Mouse (Mus musculus) heart, embryonic 12.5 days (tissue): ENCODE measurements around the gene Ttc39b. TPM values are rescaled to one million over a fixed set of nuclear protein-coding genes. Genes with fewer than 3 reads are reported as not detected.

ENCODE experiments used
- ATAC-seq: fragments of 200-750 bp; cut with Nextera tagmentation; 2 replicates; pipeline ENCODE4 v1.8.0; 2017; ENCODE audit warnings: moderate TSS enrichment, moderate library complexity; ENCODE audit not compliant: insufficient number of reproducible peaks, low FRiP score
- H3K27ac ChIP-seq: fragments of 300-500 bp; sonication (generic); 2 replicates; pipeline ENCODE4 v1.5.1; 2016; ENCODE audit warnings: mild to moderate bottlenecking, moderate library complexity; ENCODE audit not compliant: poor library complexity, severe bottlenecking
- H3K27me3 ChIP-seq: fragments of 300-500 bp; sonication (generic); replicated peaks from 2 replicates; pipeline ENCODE4 v1.6.1; 2016; ENCODE audit warnings: mild to moderate bottlenecking, moderate library complexity
- H3K36me3 ChIP-seq: fragments of 300-500 bp; sonication (generic); 2 replicates; pipeline ENCODE4 v1.6.1; 2016; ENCODE audit warnings: mild to moderate bottlenecking, moderate library complexity
- H3K4me1 ChIP-seq: fragments of 300-500 bp; sonication (generic); replicated peaks from 2 replicates; pipeline ENCODE4 v1.6.1; 2016; ENCODE audit warnings: mild to moderate bottlenecking
- H3K4me2 ChIP-seq: fragments of 300-500 bp; sonication (generic); 2 replicates; pipeline ENCODE4 v1.6.1; 2016; ENCODE audit warnings: mild to moderate bottlenecking, moderate library complexity
- H3K4me3 ChIP-seq: fragments of 300-500 bp; sonication (generic); 2 replicates; pipeline ENCODE4 v1.5.1; 2016; ENCODE audit warnings: mild to moderate bottlenecking
- H3K9ac ChIP-seq: fragments of 300-500 bp; sonication (generic); 2 replicates; pipeline ENCODE4 v1.6.1; 2016; ENCODE audit warnings: mild to moderate bottlenecking, moderate library complexity
- H3K9me3 ChIP-seq: fragments of 300-500 bp; sonication (generic); replicated peaks from 2 replicates; pipeline ENCODE4 v1.6.1; 2016; ENCODE audit warnings: mild to moderate bottlenecking, moderate library complexity
- WGBS: fragments of 180-500 bp; shearing (Covaris S2); methylation state at CpG from one replicate; pipeline ENCODE4 v1.1.7; 2016; 5-methylcytosine and 5-hydroxymethylcytosine counted together
- polyA plus RNA-seq: library from polyadenylated mRNA; unstranded; fragments of >200 nt; fragmentation: Nextera tagmentation; extraction: Ambion mirVana; gene quantifications from 2 replicates; pipeline ENCODE4 v1.2.1, GENCODE M21; 2016

Gene Ttc39b
- polyA plus RNA-seq, 1 experiment from 2014 or later, result 2.2 TPM

GRCm38 (mm10) chr4:83225633-83226360 is 98.3 kb downstream of the Ttc39b start:
- WGBS, result 82% methylated on average over 8 of the region's 8 CpGs
- H3K27me3 ChIP-seq, result no peaks in the 10 kb centered on the region
- H3K27ac ChIP-seq, result no peak overlapping the region
- no peaks in the 10 kb centered on the region for H3K9me3 ChIP-seq
- peaks cover 10% of the 10 kb centered on the region for H3K4me1 ChIP-seq
- no peaks in the 10 kb centered on the region for H3K36me3 ChIP-seq
- no peak overlapping the region for H3K4me3 ChIP-seq
- ATAC-seq, result no peak
- H3K4me2 ChIP-seq, result no peak overlapping the region
- H3K9ac ChIP-seq, result no peak overlapping the region

DNA sequence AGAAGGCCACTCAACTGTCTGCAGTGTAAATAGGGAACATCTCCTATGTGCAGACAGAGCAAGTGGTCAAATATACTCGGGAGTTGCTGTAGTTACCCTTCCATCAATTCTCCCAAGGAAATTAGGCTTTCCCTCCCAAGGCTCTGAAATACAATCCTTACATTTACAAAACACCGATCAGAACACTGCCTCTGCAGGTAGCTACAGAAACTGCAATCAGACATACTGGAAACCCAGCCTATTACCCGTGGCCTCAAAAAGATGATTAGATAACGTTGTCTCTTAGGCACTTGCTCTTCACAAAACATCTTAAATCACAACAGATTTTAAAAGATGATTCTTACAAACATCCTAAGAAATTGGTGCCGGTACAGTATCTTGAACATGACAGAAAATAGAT is 99.8 kb downstream of the Ttc39b start:
- ATAC-seq, result no peak
- no peak overlapping the region for H3K27ac ChIP-seq
- no peak overlapping the region for H3K4me2 ChIP-seq

DNA sequence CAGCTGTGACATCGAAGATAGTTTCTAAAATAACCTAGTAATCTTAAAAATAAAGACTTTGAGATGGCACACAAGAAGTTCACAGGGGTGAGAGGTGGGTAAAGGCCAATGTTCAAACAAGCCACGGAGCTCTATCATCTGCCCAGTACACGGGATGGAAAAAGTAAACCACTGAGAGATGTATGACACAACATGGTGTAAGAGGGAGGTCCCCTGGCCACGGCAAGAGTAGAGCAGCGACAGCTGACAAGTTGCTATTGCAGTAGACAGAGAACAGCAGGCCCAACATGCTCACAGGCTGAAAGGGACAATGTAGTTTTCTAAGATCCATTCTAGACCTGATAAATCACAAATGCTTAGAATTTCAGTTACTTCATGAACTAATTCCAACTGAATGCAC is 100.9 kb downstream of the Ttc39b start:
- no peaks in the 10 kb centered on the region for H3K4me1 ChIP-seq
- H3K9me3 ChIP-seq, result no peaks in the 10 kb centered on the region
- H3K27ac ChIP-seq, result no peak overlapping the region
- H3K4me2 ChIP-seq, result no peak overlapping the region
- H3K27me3 ChIP-seq, result no peaks in the 10 kb centered on the region
- no peak for ATAC-seq
- no peak overlapping the region for H3K9ac ChIP-seq
- no peak overlapping the region for H3K4me3 ChIP-seq
- 67% methylated on average over 5 of the region's 5 CpGs for WGBS
- H3K36me3 ChIP-seq, result no peaks in the 10 kb centered on the region

More for the DNA sequence above, 99.8 kb downstream of the Ttc39b start:
- peaks cover 8% of the 10 kb centered on the region for H3K4me1 ChIP-seq
- no peaks in the 10 kb centered on the region for H3K9me3 ChIP-seq
- 33% methylated on average over 5 of the region's 5 CpGs for WGBS
- H3K36me3 ChIP-seq, result no peaks in the 10 kb centered on the region
- no peaks in the 10 kb centered on the region for H3K27me3 ChIP-seq
- H3K9ac ChIP-seq, result no peak overlapping the region
- no peak overlapping the region for H3K4me3 ChIP-seq

DNA sequence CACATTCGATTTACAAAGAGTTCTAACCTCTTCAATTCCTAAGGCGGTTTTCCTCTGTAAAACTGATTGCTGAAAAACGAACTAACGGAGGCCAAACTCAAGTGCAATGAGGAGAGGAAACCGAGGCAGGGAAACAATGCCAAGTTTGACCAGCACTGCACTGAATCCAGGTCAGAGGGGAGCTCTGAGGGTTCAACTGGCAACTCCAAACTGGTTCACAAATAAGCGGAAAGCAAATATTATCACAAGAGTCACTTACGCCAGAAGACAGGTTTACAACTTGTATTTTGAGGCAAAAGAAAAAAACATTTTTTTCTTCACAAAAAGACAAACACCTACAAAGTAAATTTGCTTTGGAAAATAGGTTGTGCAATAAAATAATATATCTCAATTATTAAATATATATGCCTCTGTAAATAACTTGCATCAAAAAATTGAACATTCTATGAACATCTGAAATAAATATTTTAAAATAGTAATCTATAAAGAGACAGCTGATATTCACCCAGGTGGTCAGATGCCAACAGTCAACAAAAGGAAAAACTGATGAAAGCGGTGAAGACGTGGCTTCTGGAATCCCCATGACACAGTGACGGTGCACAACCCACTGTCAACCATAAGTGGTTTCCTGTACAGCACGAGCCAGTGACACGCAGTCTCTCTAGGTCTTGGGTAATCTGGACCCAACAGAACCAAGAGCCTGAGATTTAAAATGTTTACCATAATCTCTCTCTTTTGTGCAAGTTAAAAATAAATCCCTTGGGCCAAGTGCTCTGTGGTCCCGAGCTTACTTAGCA is 103.1 kb downstream of the Ttc39b start:
- Histone ChIP-seq H3K27ac (no peak overlapping the region), H3K9me3 (no peaks in the 10 kb centered on the region), H3K9ac (no peak overlapping the region), H3K4me3 (no peak overlapping the region), H3K4me2 (no peak overlapping the region), H3K36me3 (no peaks in the 10 kb centered on the region), H3K27me3 (no peaks in the 10 kb centered on the region), H3K4me1 (peaks cover 2% of the 10 kb centered on the region; the same call in 1 of the 2 replicates)
- 80% methylated on average over 13 of the region's 13 CpGs for WGBS
- ATAC-seq, result no peak

- H3K27ac ChIP-seq, result no peak overlapping the region
- ATAC-seq, result no peak
- H3K4me2 ChIP-seq, result no peak overlapping the region
- 77% methylated on average over 5 of the region's 5 CpGs for WGBS
- no peaks in the 10 kb centered on the region for H3K27me3 ChIP-seq
- no peak overlapping the region for H3K9ac ChIP-seq
- peaks cover 14% of the 10 kb centered on the region for H3K4me1 ChIP-seq
- no peak overlapping the region for H3K4me3 ChIP-seq
- no peaks in the 10 kb centered on the region for H3K36me3 ChIP-seq
- H3K9me3 ChIP-seq, result no peaks in the 10 kb centered on the region
Measured at GRCm38 (mm10) chr4:83219253-83219652, 104.8 kb downstream of the Ttc39b start.

GRCm38 (mm10) chr4:83217128-83217527 is 106.9 kb downstream of the Ttc39b start:
- Histone ChIP-seq H3K27ac (no peak overlapping the region), H3K4me1 (peaks cover 19% of the 10 kb centered on the region), H3K36me3 (no peaks in the 10 kb centered on the region), H3K4me2 (no peak overlapping the region), H3K9ac (no peak overlapping the region), H3K4me3 (no peak overlapping the region), H3K27me3 (no peaks in the 10 kb centered on the region), H3K9me3 (no peaks in the 10 kb centered on the region)
- no peak for ATAC-seq
- WGBS, result 86% methylated on average over 5 of the region's 5 CpGs

DNA sequence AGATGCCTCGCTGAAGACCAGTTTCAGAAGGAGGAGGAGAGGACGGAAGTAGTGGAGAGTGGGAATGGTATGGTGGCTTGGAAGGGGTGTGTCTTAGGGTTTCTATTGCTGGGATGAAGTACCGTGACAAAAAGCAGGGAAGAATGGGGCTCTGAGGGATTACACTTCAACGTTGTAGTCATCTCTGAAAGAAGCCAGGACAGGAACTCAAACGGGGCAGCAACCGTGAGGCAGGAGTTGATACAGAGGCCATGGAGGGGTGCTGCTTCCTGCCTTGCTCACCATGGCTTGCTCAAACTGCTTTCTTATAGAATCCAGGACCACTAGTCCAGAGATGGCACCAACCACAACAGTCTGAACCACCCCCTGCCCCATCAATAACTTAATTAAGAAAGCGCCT is 107.7 kb downstream of the Ttc39b start:
- Histone ChIP-seq H3K27me3 (no peaks in the 10 kb centered on the region), H3K27ac (no peak overlapping the region), H3K9me3 (no peaks in the 10 kb centered on the region), H3K4me3 (no peak overlapping the region), H3K36me3 (no peaks in the 10 kb centered on the region), H3K9ac (no peak overlapping the region), H3K4me1 (peaks cover 19% of the 10 kb centered on the region), H3K4me2 (no peak overlapping the region)
- ATAC-seq, result no peak
- 65% methylated on average over 7 of the region's 7 CpGs for WGBS

DNA sequence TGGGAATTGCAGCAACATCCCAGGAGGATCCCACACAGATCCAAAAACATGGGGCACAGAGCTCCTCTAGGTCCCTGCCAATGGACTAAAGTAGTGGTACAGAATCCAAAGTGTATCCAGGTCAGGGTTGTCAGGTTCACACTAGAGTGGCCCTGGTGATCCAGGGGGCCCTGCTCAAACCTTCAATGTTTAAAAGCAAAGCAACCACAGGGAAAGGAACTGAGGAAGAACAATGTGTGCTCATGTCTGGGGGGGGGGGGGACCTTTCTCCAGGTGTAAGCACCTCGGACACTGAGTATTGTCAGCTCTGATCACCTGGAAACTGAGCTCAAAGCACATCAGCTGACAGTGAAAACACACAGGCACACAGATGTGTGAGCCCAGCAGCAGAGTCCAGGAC is 108.3 kb downstream of the Ttc39b start:
- no peak for ATAC-seq
- no peak overlapping the region for H3K4me3 ChIP-seq
- no peaks in the 10 kb centered on the region for H3K27me3 ChIP-seq
- 56% methylated on average over 1 of the region's 1 CpGs for WGBS
- no peaks in the 10 kb centered on the region for H3K36me3 ChIP-seq
- peaks cover 19% of the 10 kb centered on the region for H3K4me1 ChIP-seq
- no peak overlapping the region for H3K4me2 ChIP-seq
- no peak overlapping the region for H3K27ac ChIP-seq
- H3K9me3 ChIP-seq, result no peaks in the 10 kb centered on the region
- no peak overlapping the region for H3K9ac ChIP-seq

DNA sequence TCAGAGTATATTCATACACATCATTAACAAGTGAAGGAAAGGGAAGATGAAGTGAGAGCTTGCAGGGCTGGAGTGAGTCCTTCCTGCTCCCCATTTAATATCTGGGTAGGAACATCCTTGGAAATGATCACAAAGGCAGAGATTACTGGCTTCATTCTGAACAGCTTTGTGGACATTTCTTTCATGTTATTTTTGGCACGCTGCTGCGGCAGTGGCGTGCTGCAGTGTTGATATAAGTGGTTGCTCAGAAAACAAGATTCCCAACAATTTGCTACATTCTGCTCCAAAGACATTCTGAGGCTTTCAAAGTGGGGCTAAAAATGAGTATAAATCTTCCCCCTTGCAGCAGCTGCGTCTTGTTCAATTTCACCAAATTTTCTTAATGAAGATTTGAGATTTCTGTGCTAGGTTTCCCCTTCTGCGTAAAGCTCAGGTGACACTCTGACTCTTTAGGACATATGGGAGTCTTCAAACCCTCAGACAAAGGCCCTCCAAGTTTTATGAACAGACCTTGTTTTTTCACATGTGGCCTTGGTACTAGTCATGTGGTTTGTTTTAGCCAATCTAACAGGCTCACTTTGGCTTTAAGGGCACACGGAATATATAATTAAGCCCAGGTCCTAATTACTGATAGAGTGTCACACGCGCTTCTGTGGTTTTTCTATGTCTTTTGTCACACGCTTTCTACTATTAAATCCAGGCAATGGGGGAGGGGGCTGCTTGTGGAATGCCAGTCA is 109.1 kb downstream of the Ttc39b start:
- 51% methylated on average over 9 of the region's 9 CpGs for WGBS
- Histone ChIP-seq H3K9me3 (no peaks in the 10 kb centered on the region), H3K36me3 (no peaks in the 10 kb centered on the region), H3K4me3 (no peak overlapping the region), H3K9ac (no peak overlapping the region), H3K27me3 (no peaks in the 10 kb centered on the region), H3K4me2 (no peak overlapping the region), H3K4me1 (peaks cover 19% of the 10 kb centered on the region), H3K27ac (peak overlapping the region; percentile 37; the same call in 1 of the 2 replicates)
- ATAC-seq, result 0 out of 2 replicates have a peak, but pooled peaks have one; percentile 33

- H3K27ac ChIP-seq, result no peak overlapping the region
- H3K4me3 ChIP-seq, result no peak overlapping the region
- no peaks in the 10 kb centered on the region for H3K27me3 ChIP-seq
- no peaks in the 10 kb centered on the region for H3K36me3 ChIP-seq
- no peak for ATAC-seq
- no peak overlapping the region for H3K9ac ChIP-seq
- H3K4me2 ChIP-seq, result no peak overlapping the region
- peaks cover 19% of the 10 kb centered on the region for H3K4me1 ChIP-seq
- 59% methylated on average over 6 of the region's 6 CpGs for WGBS
- no peaks in the 10 kb centered on the region for H3K9me3 ChIP-seq
Measured at GRCm38 (mm10) chr4:83213752-83214151, 110.3 kb downstream of the Ttc39b start.

GRCm38 (mm10) chr4:83211709-83212108 is 112.3 kb downstream of the Ttc39b start:
- no peak overlapping the region for H3K27ac ChIP-seq
- H3K4me2 ChIP-seq, result peak overlapping the region; percentile 14; the same call in 1 of the 2 replicates
- no peak overlapping the region for H3K4me3 ChIP-seq
- H3K27me3 ChIP-seq, result no peaks in the 10 kb centered on the region
- no peaks in the 10 kb centered on the region for H3K9me3 ChIP-seq
- H3K9ac ChIP-seq, result no peak overlapping the region
- H3K4me1 ChIP-seq, result peaks cover 19% of the 10 kb centered on the region
- 44% methylated on average over 12 of the region's 12 CpGs for whole genome bisulfite sequencing
- ATAC-seq, result no peak
- no peaks in the 10 kb centered on the region for H3K36me3 ChIP-seq
